Mouse (Mus musculus) kidney, adult 2 months (tissue): ENCODE measurements at regions not wholly inside any gene's neighbourhood (a gene's known extent, or its start where the extent isn't known, plus 50 kb on each side); places are given as distances from the start of the nearest gene placed in this dataset.

Source experiments
- CTCF ChIP-seq: fragments of 200-500 bp; conservative IDR thresholded peaks from 2 replicates; pipeline ENCODE4 v1.5.1; 2011; ENCODE audit warnings: low read depth, mild to moderate bottlenecking, control low read depth, low read length, moderate library complexity, mixed read lengths; ENCODE audit not compliant: insufficient read depth, insufficient read length
- POLR2A ChIP-seq: fragments of 200-500 bp; IDR thresholded peaks from one replicate; pipeline ENCODE4 v1.6.1; 2011; ENCODE audit warnings: low read depth, low read length, control low read depth

- no peak for TF ChIP-seq CTCF
- no peak for TF ChIP-seq POLR2A
Observed at GRCm38 (mm10) chr17:6835333-6835916, 52.8 kb upstream of the Ezr start.
